Mouse (Mus musculus) ES-E14 (cell line): ENCODE measurements around the gene Zc3h4.

ENCODE experiments used
- HCFC1 ChIP-seq: IDR thresholded peaks from 2 replicates; pipeline ENCODE4 v1.6.1; 2012; ENCODE audit warnings: low read length, inconsistent platforms, borderline replicate concordance; ENCODE audit not compliant: insufficient read depth
- MAFK ChIP-seq: IDR thresholded peaks from 2 replicates; pipeline ENCODE4 v1.6.1; 2014; ENCODE audit warnings: mild to moderate bottlenecking, low read depth, low read length, inconsistent platforms; ENCODE audit not compliant: insufficient read depth
- ZC3H11A ChIP-seq: IDR thresholded peaks from 2 replicates; pipeline ENCODE4 v1.6.1; 2012; ENCODE audit warnings: low read depth, mild to moderate bottlenecking, inconsistent platforms, low read length, borderline replicate concordance
- ZNF384 ChIP-seq: IDR thresholded peaks from 2 replicates; pipeline ENCODE4 v1.6.1; 2012; ENCODE audit warnings: low read depth, low read length, inconsistent platforms

- TF ChIP-seq ZNF384 (no peak), ZC3H11A (no peak), MAFK (no peak), HCFC1 (no peak)
Measured at GRCm38 (mm10) chr7:16366669-16367068, 34.0 kb upstream of the Zc3h4 start.
